Mouse (Mus musculus) lung, embryonic 14.5 days (tissue): ENCODE data around the gene Glul. TPM values are rescaled to one million over a fixed set of nuclear protein-coding genes. Genes with fewer than 3 reads are reported as not detected.

Source experiments
- ATAC-seq: fragments of 200-750 bp; cut with Nextera tagmentation; 2 replicates; pipeline ENCODE4 v1.8.0; 2017; ENCODE audit warnings: mild to moderate bottlenecking, moderate TSS enrichment, moderate library complexity; ENCODE audit not compliant: insufficient read depth
- DNase-seq: peaks from one replicate; pipeline ENCODE4 v3.0.0-alpha.2; 2015
- H3K27ac ChIP-seq: fragments of 300-500 bp; sonication (generic); 2 replicates; pipeline ENCODE4 v1.5.1; 2014; ENCODE audit warnings: low read depth, mild to moderate bottlenecking, moderate library complexity
- H3K27me3 ChIP-seq: fragments of 300-500 bp; sonication (generic); 2 replicates; pipeline ENCODE4 v1.6.1; 2014; ENCODE audit warnings: low read length, control low read depth; ENCODE audit not compliant: insufficient read depth
- H3K36me3 ChIP-seq: fragments of 300-500 bp; sonication (generic); 2 replicates; pipeline ENCODE4 v1.6.1; 2014; ENCODE audit warnings: control low read depth; ENCODE audit not compliant: insufficient read depth
- H3K4me1 ChIP-seq: fragments of 300-500 bp; sonication (generic); 2 replicates; pipeline ENCODE4 v1.6.1; 2014; ENCODE audit warnings: antibody characterized with exemption, control low read depth; ENCODE audit not compliant: insufficient read depth
- H3K4me2 ChIP-seq: fragments of 300-500 bp; sonication (generic); 2 replicates; pipeline ENCODE4 v1.6.1; 2014; ENCODE audit warnings: mild to moderate bottlenecking
- H3K4me3 ChIP-seq: fragments of 300-500 bp; sonication (generic); 2 replicates; pipeline ENCODE4 v1.5.1; 2014; ENCODE audit warnings: low read depth, low read length
- H3K9ac ChIP-seq: fragments of 300-500 bp; sonication (generic); 2 replicates; pipeline ENCODE4 v1.6.1; 2014
- H3K9me3 ChIP-seq: fragments of 300-500 bp; sonication (generic); 2 replicates; pipeline ENCODE4 v1.6.1; 2016; ENCODE audit warnings: low read depth, low read length, control low read depth
- CTCF ChIP-seq: IDR thresholded peaks from 2 replicates; pipeline ENCODE4 v1.5.1; 2016; ENCODE audit warnings: antibody characterized with exemption, low read depth
- WGBS: fragments of 180-500 bp; shearing (Covaris S2); extraction: QIAGEN DNeasy Blood & Tissue Kit; methylation state at CpG from one replicate; pipeline ENCODE4 v1.1.7; 2014; 5-methylcytosine and 5-hydroxymethylcytosine counted together
- polyA plus RNA-seq: library from polyadenylated mRNA; unstranded; fragments of >200 nt; fragmentation: Nextera tagmentation; extraction: Ambion mirVana; gene quantifications from 2 replicates; pipeline ENCODE4 v1.2.1, GENCODE M21; 2014

Gene Glul
- polyA plus RNA-seq, 1 experiment from 2014 or later, result 90.6 TPM

DNA sequence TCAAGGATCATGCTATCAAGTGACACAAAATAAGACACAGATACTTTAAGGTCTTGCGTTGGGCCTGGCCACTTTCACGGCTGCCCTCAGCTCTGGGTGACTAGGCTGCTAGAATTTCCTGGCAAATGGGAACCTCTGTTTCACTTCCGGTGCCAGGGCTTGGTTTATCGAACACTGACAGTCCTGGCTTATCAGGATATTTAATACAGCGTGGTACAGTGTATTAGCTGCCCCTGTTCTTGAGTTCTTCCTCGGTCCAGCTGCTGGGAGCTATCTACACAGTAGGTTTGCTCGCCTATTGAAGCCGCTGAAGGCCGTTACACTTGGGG is 10.2 kb downstream of the Glul start:
- peak overlapping the region; percentile 21; the same call in 1 of the 2 replicates for H3K27ac ChIP-seq
- 66% methylated on average over 9 of the region's 9 CpGs for WGBS
- no peak overlapping the region for H3K4me3 ChIP-seq
- no peak overlapping the region for H3K4me2 ChIP-seq
- H3K9ac ChIP-seq, result no peak overlapping the region
- no peaks in the 10 kb centered on the region for H3K27me3 ChIP-seq
- H3K36me3 ChIP-seq, result peaks cover 50% of the 10 kb centered on the region
- no peaks in the 10 kb centered on the region for H3K9me3 ChIP-seq
- no peak for TF ChIP-seq CTCF
- H3K4me1 ChIP-seq, result no peaks in the 10 kb centered on the region
- DNase-seq (no peak), ATAC-seq (peak; percentile 42; the same call in 1 of the 2 replicates)

DNA sequence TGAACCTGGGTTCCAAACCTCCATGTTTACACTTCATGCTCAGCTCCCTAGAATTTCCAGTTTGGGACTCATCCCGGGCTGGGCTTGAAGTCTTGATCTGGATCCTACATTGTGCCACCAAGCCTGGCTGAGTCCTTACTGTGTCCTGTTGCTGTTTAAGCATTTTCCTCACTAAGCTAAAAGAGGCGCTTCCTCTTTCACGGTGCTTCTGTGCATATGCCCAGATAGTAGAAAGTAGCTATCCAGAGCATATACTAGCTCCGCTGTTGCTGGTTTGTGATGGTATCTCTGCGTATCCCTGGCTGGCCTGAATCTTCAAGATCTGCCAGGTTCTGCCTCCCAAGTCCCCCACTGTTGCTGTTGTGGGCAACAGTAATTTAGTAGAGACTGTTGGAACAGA is 10.7 kb downstream of the Glul start:
- H3K36me3 ChIP-seq, result peaks cover 45% of the 10 kb centered on the region
- no peak overlapping the region for H3K4me3 ChIP-seq
- no peak overlapping the region for H3K4me2 ChIP-seq
- no peak overlapping the region for H3K27ac ChIP-seq
- WGBS, result 85% methylated on average over 5 of the region's 5 CpGs
- no peak for DNase-seq
- H3K9me3 ChIP-seq, result no peaks in the 10 kb centered on the region
- H3K9ac ChIP-seq, result no peak overlapping the region
- TF ChIP-seq CTCF, result no peak
- no peak for ATAC-seq
- H3K27me3 ChIP-seq, result no peaks in the 10 kb centered on the region
- H3K4me1 ChIP-seq, result no peaks in the 10 kb centered on the region

DNA sequence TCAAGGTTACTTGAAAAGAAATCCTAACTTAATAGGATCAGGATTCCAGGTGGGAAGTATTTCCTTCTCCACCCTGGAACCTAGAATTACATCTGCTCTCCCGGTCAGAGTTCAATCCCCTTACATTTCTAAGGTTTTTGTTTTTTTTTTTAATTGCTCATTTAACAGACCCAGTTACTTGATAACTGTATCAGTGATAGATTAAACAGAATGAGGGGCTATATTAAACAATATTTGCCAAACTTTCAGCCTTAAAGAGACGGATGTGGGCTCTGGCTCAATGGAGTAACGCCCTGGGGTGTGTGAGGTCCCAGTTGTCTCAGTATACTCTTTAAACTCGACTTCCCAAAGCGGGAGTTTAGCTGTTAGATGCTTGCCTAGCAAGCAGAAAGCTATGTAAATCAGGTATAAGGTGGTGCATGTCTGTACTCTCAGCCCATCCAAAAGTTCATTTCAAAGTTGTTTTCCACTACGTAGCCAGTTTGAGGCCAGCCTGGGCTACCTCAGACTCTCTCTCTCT is 11.6 kb downstream of the Glul start:
- DNase-seq (no peak), ATAC-seq (no peak)
- no peak overlapping the region for H3K27ac ChIP-seq
- no peak overlapping the region for H3K4me3 ChIP-seq
- no peak overlapping the region for H3K4me2 ChIP-seq
- H3K9me3 ChIP-seq, result no peaks in the 10 kb centered on the region
- TF ChIP-seq CTCF, result no peak
- H3K36me3 ChIP-seq, result peaks cover 36% of the 10 kb centered on the region
- H3K27me3 ChIP-seq, result no peaks in the 10 kb centered on the region
- WGBS, result 72% methylated on average over 6 of the region's 6 CpGs
- no peaks in the 10 kb centered on the region for H3K4me1 ChIP-seq
- no peak overlapping the region for H3K9ac ChIP-seq

DNA sequence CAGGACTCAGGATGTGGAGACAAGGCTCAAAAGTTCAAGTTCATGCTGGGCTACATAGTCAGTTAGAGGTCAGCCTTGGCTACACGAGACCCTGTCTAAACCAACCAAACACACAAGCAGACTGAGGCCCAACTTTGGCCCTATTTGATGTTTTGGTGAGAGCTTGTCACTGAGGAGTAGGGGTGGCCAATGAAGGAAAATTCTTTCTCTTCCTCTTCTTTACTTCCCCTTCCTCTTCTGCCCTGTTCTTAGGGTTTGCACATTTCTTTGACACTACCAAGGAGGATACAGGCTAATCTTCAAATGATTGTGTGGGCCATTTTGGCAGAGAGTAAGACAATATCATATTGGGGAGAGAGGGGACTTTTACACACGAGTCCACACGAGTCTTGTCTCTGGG is 14.1 kb downstream of the Glul start:
- no peak overlapping the region for H3K27ac ChIP-seq
- no peak overlapping the region for H3K4me2 ChIP-seq
- H3K9ac ChIP-seq, result no peak overlapping the region
- peaks cover 11% of the 10 kb centered on the region for H3K36me3 ChIP-seq
- no peaks in the 10 kb centered on the region for H3K4me1 ChIP-seq
- DNase-seq (no peak), ATAC-seq (no peak)
- WGBS, result 73% methylated on average over 3 of the region's 3 CpGs
- no peaks in the 10 kb centered on the region for H3K9me3 ChIP-seq
- no peak for TF ChIP-seq CTCF
- no peaks in the 10 kb centered on the region for H3K27me3 ChIP-seq
- no peak overlapping the region for H3K4me3 ChIP-seq

DNA sequence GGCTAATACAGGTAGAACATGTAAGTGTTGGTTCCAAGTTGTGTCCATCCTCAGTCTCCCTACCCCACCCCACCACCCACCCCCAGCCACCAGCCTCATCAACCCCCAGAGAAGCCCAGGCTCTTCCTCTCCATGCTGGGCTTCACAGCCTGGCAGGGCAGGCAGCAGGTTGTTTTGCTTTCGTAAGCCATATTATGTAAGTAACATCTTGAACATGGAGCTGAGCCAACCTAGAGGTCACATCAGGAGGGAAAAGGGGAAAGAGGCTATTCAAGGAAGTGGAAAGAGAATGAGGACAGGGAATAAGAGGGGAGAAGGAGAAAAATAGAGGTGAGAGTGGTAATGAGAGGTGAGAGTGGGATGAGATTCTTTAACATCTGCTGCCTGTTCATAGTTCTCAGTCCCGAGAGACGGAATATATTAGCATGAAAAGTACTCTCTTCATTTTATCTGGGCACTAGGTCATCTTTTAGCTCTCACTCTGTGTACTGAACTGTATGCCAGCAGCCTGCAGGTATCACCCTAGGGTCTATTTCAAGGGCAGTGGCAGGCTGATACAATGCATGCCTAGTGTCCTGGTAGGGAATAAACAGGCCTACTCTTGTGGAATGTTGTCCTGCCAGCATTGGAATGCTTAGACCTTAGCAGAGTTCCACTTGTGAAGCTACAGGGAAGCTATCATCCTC is 18.9 kb downstream of the Glul start:
- Histone ChIP-seq H3K27me3 (no peaks in the 10 kb centered on the region), H3K4me3 (no peak overlapping the region), H3K9me3 (no peaks in the 10 kb centered on the region), H3K36me3 (no peaks in the 10 kb centered on the region), H3K9ac (no peak overlapping the region), H3K4me2 (no peak overlapping the region), H3K27ac (no peak overlapping the region), H3K4me1 (no peaks in the 10 kb centered on the region)
- no peak for DNase-seq
- WGBS, result 82% methylated on average over 3 of the region's 3 CpGs
- no peak for TF ChIP-seq CTCF
- no peak for ATAC-seq

DNA sequence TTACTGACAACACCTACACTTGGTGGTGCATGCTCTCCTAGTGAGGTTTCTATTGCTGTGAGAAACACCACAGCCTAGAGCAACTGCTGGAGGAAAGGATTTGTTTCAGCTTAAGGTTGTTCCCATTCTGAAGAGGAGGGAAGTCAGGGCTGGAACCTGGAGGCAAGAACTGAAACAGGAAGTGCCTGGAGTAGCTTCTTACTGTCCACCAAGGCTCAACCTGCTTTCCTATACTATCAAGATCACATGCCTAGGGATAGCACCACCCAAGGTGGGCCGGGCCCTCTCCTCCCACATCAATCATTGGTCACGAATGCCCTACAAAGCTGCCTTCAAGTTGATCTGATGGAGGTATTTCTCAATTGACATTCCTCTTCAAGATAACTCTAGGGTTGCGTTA is 21.9 kb downstream of the Glul start:
- ATAC-seq, result no peak
- no peak overlapping the region for H3K9ac ChIP-seq
- H3K4me2 ChIP-seq, result no peak overlapping the region
- H3K4me3 ChIP-seq, result no peak overlapping the region
- no peaks in the 10 kb centered on the region for H3K36me3 ChIP-seq
- no peaks in the 10 kb centered on the region for H3K4me1 ChIP-seq
- no peaks in the 10 kb centered on the region for H3K9me3 ChIP-seq
- DNase-seq, result no peak
- WGBS, result 87% methylated on average over 3 of the region's 3 CpGs
- H3K27me3 ChIP-seq, result no peaks in the 10 kb centered on the region
- no peak overlapping the region for H3K27ac ChIP-seq
- TF ChIP-seq CTCF, result no peak

DNA sequence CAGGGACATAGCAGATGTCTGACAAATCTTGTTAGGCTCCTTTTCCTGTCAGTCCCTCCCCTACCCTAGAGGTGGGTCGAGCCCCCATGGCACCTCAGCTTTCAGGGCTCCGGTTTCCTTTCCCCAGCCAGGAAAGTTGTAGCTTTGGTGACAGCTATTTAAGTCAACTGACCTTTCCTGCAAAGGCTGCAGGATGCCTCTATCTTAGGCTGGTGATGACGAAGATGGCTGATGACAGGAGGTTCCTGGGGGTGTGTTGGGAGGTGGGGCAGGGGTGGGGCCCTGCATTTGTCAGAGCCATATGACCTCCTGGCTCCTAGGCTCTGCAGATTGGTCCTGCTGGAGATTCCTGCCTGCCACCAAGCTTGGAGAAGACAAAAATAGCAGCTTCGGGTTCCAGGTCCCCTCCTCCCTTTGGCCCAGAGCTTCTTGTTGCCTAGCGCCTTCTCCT is 22.9 kb downstream of the Glul start:
- 31% methylated on average over 5 of the region's 5 CpGs for WGBS
- no peaks in the 10 kb centered on the region for H3K27me3 ChIP-seq
- H3K9me3 ChIP-seq, result no peaks in the 10 kb centered on the region
- DNase-seq, result no peak
- H3K4me3 ChIP-seq, result no peak overlapping the region
- TF ChIP-seq CTCF, result no peak
- no peaks in the 10 kb centered on the region for H3K4me1 ChIP-seq
- H3K9ac ChIP-seq, result no peak overlapping the region
- no peaks in the 10 kb centered on the region for H3K36me3 ChIP-seq
- no peak overlapping the region for H3K27ac ChIP-seq
- ATAC-seq, result peak; percentile 35; the same call in 1 of the 2 replicates
- no peak overlapping the region for H3K4me2 ChIP-seq
